Mouse (Mus musculus) CD4-positive, CD25-positive, alpha-beta regulatory T cell, adult 4 months (primary cell): ENCODE measurements around the gene Limk2. TPM values are rescaled to one million over a fixed set of nuclear protein-coding genes. Genes with fewer than 3 reads are reported as not detected.

ENCODE experiments used
- ATAC-seq: one replicate; pipeline ENCODE4 v1.8.0; 2017
- polyA plus RNA-seq, 2 experiments: library from polyadenylated mRNA; unstranded; fragments of 100-300 nt; shearing (Covaris generic); gene quantifications; one replicate each; pipeline ENCODE4 v1.2.1; 2017

The Limk2 gene
- polyA plus RNA-seq = 10 to 100 TPM; 70.9 to 98.5 TPM

- peak; percentile 89 for ATAC-seq
Measured at GRCm38 (mm10) chr11:3408997-3409732, at the start of gene Limk2. Limk2 (minus strand) TSS chr11:3409189.

- no peak for ATAC-seq
Measured at GRCm38 (mm10) chr11:3458428-3459104, 49.6 kb upstream of the Limk2 start.

DNA sequence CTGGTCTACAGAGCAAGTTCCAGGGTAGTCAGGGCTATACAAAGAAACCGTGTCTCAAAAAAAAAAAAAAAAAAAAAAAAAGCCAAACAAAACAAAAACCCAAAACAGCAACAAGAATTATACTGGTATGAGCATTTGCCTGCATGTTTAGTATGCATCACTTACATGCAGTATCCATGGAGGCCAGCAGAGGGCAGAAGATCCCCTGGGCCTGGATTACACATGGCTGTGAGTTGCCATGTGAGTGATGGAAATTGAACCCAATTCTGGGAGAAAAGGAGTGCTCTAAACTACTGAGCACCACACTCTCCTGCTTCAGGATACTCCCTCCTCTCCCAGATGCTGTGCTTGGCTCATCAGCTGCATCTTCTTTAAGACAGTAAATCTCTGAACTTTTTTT is 47.4 kb upstream of the Limk2 start:
- ATAC-seq = no peak

- no peak for ATAC-seq
Measured at GRCm38 (mm10) chr11:3454506-3454905, 45.5 kb upstream of the Limk2 start.

- ATAC-seq = no peak
Measured at GRCm38 (mm10) chr11:3453467-3453866, 44.5 kb upstream of the Limk2 start.

GRCm38 (mm10) chr11:3452769-3453168 is 43.8 kb upstream of the Limk2 start:
- ATAC-seq = no peak

- ATAC-seq = peak; percentile 98
Measured at GRCm38 (mm10) chr11:3452167-3452639, 43.2 kb upstream of the Limk2 start, which contains the start of gene Rnf185. Rnf185 (minus strand) TSS chr11:3452363.

DNA sequence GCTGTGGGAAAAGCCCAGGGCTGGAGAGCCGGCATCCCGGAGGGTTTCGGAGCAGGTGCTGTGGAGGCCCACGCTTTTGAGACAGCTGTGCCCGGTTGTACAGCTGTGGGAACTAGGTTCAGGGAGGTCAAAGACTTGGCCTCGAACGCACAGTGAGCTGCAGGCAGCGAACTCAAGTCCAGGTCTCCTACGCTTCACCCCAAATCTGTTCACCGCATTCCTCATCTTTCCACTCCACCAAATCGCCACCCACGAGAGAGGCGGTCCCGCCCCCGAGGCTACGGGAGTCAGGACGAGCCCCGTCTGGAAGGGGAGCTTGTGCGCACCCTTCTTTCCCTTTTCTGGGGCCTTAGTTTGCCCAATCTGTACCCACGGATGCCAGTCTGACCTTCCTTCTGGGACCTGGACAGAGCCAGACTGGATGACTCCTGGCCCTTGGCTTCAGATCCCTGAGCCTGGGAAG is 42.7 kb upstream of the Limk2 start:
- peak; percentile 9 for ATAC-seq

GRCm38 (mm10) chr11:3444875-3445274 is 35.9 kb upstream of the Limk2 start:
- no peak for ATAC-seq

- no peak for ATAC-seq
Measured at GRCm38 (mm10) chr11:3443091-3443490, 34.1 kb upstream of the Limk2 start.

- ATAC-seq = no peak
Measured at GRCm38 (mm10) chr11:3442677-3443076, 33.7 kb upstream of the Limk2 start.

DNA sequence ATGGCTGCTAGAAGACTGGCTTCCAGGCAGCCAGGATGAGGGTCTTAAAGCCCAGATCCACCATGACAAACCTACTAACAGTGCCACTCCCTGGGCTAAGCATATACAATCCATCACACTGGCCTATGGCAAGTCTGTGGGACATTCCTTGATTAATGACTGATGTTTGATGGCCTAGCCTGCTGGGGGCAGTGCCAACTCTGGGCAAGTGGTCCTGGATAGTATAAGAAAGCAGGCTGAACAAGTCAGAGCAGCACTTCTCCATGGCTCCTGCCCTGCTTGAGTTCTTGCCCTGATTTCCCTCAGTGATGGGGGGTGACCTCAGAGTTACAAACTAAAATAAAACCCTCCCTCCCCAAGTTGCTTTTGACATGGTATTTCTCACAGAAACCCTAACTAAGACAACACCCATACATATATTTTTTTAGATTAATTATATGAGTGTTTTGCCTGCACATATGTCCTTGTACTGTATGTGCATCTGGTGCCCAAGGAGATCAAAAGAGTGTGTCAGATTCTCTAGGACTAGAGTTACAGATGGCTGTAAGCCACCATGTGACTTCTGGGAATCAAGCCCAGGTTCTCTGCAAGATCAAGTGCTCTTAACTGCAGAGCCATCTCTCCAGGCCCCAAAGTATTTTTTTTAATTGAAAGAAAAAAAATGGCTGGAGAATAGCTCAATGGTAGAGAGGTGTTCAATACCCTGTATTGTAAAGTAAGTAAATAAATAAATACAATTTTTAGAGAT is 32.9 kb upstream of the Limk2 start:
- no peak for ATAC-seq

DNA sequence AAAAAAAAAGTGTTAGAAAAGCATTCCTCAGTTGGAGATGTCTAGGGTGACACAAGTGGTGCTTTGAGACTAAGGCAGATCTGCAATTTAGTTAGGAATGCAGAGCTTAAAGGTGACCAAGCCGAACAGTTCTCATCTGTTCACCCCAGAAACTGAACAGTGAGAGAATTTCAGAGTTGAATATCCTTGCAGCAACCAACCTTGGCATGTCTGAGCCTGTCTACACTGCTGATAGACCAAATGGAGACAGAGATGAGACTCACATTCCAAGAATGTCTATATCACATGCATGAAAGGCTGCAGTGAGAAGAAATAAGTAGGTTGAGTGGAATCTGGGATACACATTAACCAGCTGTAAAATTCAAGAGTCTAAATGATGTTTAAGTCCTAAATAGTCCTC is 28.6 kb upstream of the Limk2 start:
- no peak for ATAC-seq

DNA sequence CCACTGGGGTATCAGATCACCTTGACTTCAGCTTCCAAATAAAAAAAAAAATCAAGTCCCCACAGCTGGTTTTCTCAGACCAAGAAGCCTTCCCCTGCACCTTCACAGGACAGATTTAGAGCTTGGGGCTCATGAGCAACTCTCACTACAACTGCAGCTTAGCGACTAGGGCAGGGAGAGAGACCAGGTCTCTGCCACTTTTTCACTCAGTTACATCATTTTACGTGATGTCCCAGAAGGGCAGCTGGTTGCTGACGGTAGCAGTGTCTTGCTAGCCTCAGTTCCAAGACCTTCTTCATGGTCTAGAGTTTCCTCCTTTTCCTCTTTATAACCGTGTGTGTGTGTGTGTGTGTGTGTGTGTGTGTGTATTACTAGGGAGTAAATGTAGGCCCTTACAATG is 24.8 kb upstream of the Limk2 start:
- ATAC-seq = no peak

DNA sequence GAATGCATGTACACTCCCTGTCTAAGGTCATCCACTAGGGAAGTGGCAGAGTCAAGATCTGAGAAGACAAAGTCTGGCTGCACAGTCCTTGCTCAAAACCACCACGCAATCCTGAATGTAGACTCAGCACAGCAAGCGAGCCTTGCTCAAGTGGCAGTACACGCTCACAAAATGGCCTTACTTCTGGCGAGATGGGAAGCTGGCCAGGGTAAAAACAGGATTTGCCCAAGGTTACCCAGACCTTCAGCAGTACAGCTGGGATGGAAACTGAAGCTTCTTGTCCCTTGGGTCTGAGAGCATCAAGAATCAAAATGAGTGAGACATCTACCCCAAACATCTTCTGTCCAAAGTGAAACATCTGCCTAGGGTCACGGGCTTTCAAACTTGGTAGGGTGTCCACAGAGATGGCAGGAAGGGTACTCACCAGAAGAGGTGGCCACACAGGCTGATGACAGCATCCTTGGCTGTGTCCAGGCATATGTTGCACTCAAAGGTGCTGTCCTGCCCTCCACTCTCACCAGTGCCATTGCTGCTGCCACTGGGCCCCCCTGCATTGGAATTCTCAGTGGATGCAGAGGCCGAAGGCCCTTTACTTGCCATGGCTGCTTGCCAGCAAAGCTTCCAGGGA is 23.1 kb upstream of the Limk2 start:
- no peak for ATAC-seq

- no peak for ATAC-seq
Measured at GRCm38 (mm10) chr11:3431515-3431914, 22.5 kb upstream of the Limk2 start.

- ATAC-seq = no peak
Measured at GRCm38 (mm10) chr11:3428632-3429031, 19.6 kb upstream of the Limk2 start.

DNA sequence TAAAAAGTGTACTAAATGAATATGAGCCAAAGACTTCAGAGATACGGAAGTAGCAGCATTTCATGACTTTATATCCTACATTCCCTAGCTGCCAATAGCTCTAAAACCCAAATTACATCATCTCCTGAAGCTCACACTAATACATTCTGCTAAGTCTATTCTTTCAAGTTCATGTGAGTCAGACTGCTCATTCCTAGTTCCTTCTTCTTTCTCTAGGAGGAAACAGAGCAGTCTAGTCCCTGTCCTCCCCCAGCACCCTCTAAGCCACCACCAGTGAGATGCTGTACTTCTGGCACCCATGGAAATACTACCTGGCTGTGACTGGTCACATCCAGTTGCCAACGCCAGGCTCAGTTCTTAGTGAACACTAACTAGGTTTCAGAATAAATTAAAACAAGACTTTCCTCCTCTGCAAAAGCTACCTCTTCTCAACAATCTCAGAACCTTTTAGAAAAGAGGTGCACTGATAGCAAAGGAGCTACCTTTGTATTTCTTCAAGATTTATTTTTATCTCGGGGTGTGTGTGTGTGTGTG is 18.8 kb upstream of the Limk2 start:
- ATAC-seq = no peak

GRCm38 (mm10) chr11:3422242-3422641 is 13.3 kb upstream of the Limk2 start:
- ATAC-seq = no peak

- ATAC-seq = no peak
Measured at GRCm38 (mm10) chr11:3418741-3419140, 9.8 kb upstream of the Limk2 start.

DNA sequence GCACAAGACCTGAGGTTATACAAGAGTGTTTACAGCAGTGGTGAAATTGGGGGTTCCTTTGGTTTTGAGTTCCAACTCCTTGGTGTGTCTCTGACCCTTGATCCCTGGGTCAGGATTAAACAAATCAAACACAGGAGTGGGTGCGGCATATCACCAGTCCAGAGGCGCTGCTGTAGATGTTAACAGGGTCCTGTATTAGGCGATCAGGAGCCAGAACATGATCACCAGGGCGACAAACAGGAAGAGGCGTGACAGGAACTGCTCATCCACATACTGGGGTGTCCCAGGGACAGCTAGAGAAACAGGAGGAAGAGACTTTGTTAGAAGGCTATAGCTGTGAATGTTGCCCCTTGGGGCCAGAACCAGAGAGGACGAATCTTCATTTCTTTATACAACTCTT is 8.8 kb upstream of the Limk2 start:
- ATAC-seq = no peak

GRCm38 (mm10) chr11:3416399-3416798 is 7.4 kb upstream of the Limk2 start:
- ATAC-seq = no peak

DNA sequence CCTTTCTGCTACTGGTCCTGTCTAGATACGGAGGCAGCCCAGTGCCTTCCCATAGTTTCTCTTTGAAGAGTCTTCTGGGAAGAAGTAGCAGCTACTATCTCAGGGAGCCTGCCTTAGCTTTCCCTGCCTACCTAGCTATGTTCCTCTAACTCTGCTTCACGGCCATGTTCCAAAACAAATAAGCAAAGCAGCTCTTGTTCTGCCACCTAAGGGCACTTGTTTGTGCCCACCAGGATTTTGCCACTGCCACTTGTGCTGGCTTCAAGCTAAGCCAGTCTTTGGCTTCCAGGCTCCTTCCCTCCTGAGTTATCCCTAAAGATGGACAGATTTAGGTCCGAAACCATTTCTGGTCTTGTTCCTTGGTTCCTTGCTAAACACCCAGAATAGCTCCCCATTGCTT is 3.1 kb upstream of the Limk2 start:
- ATAC-seq = no peak
